Mouse (Mus musculus): ENCODE results near the gene Fgfr3.

DNA sequence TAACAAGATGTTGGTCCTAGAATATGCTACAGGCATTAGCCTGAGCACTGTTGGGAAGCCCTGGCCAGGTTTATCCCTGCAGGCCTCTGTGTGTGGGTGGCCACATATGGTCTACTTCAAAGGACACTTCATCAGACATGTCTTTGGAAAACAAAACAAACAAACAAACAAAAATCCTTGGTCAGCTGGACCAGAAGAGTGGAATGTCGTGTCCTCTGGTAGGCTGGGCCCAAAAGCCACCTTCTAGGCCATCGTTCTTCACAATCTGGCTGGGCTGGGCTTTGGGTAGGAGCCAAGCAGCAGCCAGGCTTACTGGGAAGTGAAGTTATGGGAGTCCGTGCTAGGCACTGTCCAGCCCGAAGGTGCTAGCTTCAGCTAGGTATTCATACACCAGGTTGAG, 14.3 kb upstream of the Fgfr3 start:
- TF ChIP-seq CTCF (IDR thresholded peaks at IDR 0.05; ENCODE audit: control insufficient read depth, insufficient read depth, low read length) (no peak), POLR2A (IDR thresholded peaks at IDR 0.05; ENCODE audit: borderline replicate concordance, control insufficient read depth, low read depth, low read length) (no peak)

All from bone marrow, adult 2 months (tissue).